Mouse (Mus musculus) spleen, adult 12 weeks (tissue): ENCODE results near the gene Tvp23a.

Source experiments
- DNase-seq: peaks from one replicate; pipeline ENCODE4 v3.0.0; 2022; ENCODE audit warnings: low spot score

The Tvp23a gene

GRCm38 (mm10) chr16:10453872-10454582, 6.9 kb upstream of the Tvp23a start:
- no peak for DNase-seq

- no peak for DNase-seq
Measured at GRCm38 (mm10) chr16:10452445-10452896, 5.3 kb upstream of the Tvp23a start.

DNA sequence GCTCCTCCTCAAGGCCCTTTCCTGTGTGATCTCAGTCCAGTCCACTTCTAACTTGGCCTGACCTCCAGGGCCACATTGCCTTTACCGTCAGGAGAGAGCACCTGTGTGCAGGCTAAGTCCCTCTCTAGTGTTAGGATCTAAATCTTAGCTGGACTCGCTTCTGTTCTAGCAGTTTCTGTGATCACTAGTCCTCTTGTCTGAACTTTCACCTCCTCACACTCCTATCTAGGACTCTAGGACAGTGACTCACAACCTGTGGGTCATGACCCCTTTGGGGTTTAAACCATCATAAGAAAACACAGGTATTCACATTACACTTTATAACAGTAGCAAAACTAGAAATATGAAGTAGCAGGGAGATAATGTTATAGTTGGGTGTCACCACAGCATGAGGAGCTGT, 4.7 kb upstream of the Tvp23a start:
- DNase-seq: no peak

GRCm38 (mm10) chr16:10448931-10449330, 1.8 kb upstream of the Tvp23a start:
- no peak for DNase-seq

DNA sequence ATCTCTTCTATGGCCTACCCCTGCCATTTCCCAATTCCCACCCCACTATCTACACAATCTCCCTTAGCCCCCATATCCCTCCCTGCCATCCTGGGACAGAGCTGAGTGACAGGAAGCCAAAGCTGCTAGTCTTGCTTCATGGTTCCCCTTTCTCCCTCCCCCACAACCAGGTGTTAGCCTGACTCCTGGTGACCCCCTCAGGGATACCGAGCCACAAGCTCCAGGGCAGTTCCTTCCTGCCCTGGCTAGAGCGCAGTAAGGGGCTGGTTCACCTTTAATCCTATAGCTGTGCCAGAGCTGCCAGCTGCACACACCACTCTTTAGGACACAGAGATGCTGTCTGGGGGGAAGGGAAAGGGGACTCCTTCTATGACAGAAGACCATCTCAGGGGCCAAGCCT, 619 bp upstream of the Tvp23a start:
- no peak for DNase-seq

GRCm38 (mm10) chr16:10446573-10447263, 444 bp downstream of the Tvp23a start:
- no peak for DNase-seq

DNA sequence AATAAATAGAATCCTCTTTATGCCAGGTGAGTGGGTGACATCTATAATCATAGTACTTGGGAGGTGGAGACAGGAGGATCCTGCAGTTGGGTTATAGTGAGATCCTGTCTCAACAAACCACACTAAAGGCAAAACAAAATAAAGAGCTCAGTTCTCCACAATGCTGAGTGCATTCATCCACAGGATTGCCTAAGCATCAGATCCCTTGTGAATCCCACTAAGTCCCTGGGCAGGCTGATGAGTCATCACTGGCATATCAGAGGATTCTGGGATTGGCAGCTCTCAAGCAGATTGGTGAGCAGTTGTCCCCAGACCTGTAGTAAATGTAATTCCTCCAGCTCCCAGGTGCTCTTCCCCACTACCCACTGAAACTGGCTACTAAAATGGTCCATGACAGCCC, 3.4 kb downstream of the Tvp23a start:
- DNase-seq: no peak

DNA sequence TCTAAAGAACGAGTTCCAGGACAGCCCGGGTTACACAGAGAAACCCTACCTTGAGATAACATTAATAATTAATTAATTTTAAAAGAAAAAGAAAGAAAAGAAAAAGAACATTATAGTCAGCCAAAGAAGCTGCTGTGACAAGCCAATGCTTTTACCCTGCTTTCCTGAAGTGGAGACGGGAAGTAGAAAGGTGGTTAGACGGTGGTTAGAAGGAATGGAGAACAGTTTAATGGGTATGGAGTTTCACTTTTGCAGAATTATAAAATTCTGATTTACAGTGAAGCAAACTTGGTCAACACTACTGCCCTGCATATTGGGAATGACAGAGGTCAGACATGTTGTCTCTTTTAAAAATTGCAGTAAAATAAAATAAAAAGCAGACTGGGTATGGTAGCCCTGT, 5.4 kb downstream of the Tvp23a start:
- DNase-seq: no peak

DNA sequence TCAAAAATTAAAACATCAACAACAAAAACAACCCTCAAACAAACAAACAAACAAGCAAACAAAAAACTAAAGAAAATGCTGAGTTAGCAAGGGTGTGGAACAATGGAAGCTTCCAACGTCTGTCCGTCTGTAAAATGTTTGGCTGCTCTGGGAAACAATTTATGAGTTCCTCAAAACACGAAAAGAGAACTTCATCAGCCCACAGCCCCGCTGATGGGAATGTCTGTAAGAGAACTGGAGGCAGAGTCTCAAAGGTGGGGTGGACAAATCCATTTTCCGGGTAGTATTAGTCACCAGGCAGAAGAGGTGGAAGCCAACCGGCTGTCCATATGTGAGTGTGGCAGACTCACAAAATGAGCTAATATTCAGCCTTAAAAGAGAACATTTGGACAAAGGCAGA, 5.8 kb downstream of the Tvp23a start:
- no peak for DNase-seq

GRCm38 (mm10) chr16:10438055-10438454, 9.1 kb downstream of the Tvp23a start:
- no peak for DNase-seq

DNA sequence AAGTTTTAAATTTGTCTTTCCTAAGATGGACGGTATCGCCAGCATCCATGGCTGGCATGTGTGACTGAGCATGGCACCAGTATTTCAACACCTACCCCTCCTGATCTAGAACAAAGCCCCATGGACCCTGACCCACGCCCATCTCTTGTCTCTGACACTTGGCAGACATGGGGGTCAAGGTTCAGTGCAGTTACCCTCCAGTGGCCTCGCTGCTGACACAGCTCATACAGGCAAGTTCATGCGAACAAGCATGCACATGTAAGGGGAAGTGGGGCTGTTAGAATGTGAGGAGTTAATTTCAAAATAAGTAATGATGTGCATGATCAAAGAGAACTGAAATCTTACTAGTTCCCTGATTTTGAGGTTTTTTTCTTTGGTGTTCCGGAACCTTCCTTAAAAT, 11.0 kb downstream of the Tvp23a start:
- no peak for DNase-seq

- DNase-seq: no peak
Measured at GRCm38 (mm10) chr16:10433344-10433743, 13.8 kb downstream of the Tvp23a start.

- DNase-seq: no peak
Measured at GRCm38 (mm10) chr16:10432387-10432786, 14.8 kb downstream of the Tvp23a start.

DNA sequence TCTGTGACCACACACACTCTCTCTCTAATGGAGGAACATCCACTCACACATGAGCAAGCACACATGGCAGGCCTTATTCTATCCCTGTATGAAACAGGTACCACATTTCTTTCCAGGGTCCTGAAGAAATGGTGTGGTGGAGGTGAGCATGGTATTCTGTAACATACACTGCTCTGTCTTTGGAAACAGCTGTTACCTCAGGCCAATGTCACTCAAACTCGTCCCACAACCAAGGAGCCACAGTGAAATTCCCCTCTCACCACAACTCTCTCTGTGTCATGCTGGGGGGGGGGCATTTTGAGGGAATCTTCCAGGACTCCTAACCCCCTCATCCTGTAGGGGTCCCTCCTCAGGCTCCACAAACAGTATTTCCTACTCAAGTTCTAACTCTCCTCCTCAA, 15.3 kb downstream of the Tvp23a start:
- DNase-seq: no peak

GRCm38 (mm10) chr16:10420447-10421054, 26.6 kb downstream of the Tvp23a start:
- DNase-seq: no peak

GRCm38 (mm10) chr16:10417723-10418259, 29.4 kb downstream of the Tvp23a start:
- no peak for DNase-seq

GRCm38 (mm10) chr16:10416866-10417265, 30.3 kb downstream of the Tvp23a start:
- no peak for DNase-seq

DNA sequence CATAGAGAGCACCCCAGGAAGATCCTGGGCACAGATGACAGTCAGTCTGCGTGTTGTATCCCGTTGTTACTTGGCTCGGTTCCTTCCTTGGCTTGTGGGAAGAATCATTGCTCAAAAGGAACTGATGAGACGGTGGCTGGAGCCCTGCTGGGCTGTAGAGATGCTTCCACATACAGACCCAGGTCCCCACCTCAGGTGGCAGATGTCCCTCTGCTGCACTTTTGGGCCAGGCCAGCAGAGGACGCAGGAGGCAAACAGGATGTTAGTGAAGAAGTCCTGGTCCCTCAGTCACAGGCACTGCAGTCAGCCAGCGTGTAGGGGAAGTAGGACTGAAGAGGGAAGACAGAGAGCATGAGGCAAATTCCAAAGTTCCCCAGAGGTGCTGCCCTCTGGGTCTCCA, 31.2 kb downstream of the Tvp23a start:
- DNase-seq: peak; percentile 22

- peak; percentile 89 for DNase-seq
Measured at GRCm38 (mm10) chr16:10411764-10412746, 35.1 kb downstream of the Tvp23a start, which contains the start of gene Nubp1. TSS of gene Nubp1 (plus strand) at chr16:10411948.

DNA sequence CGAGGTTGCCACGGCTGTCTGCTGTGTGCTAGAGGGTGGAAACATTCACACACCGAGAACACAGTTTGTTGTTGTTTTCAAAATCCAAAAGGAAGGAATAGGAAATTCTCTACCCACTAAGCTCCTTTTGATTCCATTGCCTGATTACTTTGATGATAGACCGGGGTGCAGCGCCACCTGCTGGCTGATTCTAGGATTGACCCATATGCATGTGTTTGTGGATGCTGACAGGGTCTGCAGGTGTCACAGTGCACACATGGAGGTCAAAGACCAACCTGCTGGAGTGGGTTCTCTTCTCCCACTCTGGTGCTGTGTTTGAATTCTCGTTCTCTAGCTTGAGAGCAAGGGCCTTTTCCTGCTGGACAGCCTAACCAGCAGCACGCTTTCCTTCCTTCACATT, 48.0 kb downstream of the Tvp23a start:
- DNase-seq: peak; percentile 60

GRCm38 (mm10) chr16:10398755-10399154, 48.4 kb downstream of the Tvp23a start:
- no peak for DNase-seq
